Mouse (Mus musculus) adrenal gland, postnatal 10 days (tissue): ENCODE data around the gene D11Wsu47e. TPM values are rescaled to one million over a fixed set of nuclear protein-coding genes. Genes with fewer than 3 reads are reported as not detected.
A peak's percentile ranks its signal among the peaks of the same experiment; 100 is the strongest.

Experiments
- DNase-seq: peaks from one replicate; pipeline ENCODE4 v3.0.0; 2021; ENCODE audit warnings: mixed read lengths
- total RNA-seq, 2 experiments: library from RNA; stranded (reverse); gene quantifications; 2 replicates each; pipeline ENCODE4 v1.2.3; 2021

The D11Wsu47e gene
- total RNA-seq, 2 experiments from 2014 or later = 11.2 to 15.1 TPM

- no peak for DNase-seq
Observed at GRCm38 (mm10) chr11:113666205-113666604, 18.0 kb upstream of the D11Wsu47e start.

- DNase-seq = no peak
Observed at GRCm38 (mm10) chr11:113666648-113667047, 17.6 kb upstream of the D11Wsu47e start.

DNA sequence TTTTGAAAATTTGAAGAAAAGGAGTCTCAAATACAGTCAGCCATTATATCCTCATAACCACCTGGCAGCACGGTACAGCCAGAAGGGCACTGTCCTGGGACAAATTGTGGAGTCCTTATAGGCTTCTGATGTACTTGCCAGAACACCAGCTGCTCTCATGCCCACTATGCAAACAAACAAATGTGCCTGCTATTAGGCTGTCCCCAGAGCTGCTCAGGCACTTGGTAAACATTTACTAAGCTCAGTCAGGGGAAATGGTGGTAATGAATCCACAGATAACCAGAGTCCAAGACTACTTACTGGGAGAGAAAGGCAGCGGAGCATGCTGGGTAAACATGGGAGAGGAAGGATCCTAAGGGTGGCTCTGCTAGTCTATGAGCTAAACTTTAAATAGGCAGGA, 17.1 kb upstream of the D11Wsu47e start:
- no peak for DNase-seq

- DNase-seq = no peak
Observed at GRCm38 (mm10) chr11:113667704-113668103, 16.5 kb upstream of the D11Wsu47e start.

DNA sequence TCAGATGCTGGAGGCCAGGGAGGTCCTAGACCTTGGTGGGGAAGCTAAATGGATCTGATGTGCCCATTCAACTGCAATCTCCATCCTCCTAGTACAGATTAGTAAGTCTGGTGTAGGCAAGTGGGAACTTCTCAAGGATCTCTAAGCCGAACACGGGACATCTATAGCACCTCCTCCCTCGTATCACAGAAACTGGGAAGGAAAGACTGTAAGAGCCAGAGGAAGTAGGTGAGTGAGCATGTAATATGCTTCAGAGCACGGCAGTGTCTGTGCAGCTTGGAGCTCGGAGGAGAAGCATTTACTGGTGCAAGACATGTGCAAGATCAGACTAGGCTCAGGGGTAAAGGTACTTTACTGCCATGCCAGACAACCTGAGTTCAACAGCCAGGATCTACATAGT, 15.4 kb upstream of the D11Wsu47e start:
- DNase-seq = no peak

DNA sequence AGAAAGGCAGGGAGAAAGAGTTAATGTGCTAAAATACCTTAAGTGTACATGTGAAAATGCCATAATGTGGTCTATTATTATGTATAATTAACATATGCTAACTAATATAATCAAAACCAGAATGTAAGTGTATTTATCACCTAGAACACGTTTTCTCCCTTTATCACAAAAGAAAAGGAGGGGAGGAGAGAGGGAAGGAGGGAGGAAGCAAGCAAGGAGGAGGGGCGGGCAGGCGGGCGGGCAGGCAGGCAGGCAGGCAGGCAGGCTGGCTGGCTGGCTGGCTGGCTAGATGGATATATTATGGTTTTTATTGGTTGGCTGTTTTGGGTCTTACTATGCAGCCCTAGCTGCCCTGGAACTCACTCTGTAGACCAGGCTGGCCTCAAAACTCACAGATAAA, 14.5 kb upstream of the D11Wsu47e start:
- no peak for DNase-seq

DNA sequence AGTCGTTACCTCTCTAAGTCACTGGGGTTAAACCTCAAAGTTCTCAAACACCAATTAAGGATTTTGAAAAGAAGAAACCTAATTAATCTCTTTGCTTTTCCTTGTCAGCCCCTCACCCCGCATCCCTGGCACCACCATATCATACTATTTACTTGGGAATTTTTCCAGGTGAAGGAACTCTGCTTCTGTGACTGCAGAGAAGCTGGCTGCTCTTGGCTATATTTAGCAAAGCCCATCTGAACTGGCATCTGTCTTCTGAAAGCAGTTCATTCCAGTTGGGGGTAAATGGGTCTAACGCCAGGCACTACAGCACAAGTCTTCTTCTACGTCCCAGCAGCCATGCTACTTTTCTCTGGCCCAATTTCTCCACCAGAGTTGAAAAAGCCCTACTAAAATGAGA, 10.6 kb upstream of the D11Wsu47e start:
- DNase-seq = no peak

DNA sequence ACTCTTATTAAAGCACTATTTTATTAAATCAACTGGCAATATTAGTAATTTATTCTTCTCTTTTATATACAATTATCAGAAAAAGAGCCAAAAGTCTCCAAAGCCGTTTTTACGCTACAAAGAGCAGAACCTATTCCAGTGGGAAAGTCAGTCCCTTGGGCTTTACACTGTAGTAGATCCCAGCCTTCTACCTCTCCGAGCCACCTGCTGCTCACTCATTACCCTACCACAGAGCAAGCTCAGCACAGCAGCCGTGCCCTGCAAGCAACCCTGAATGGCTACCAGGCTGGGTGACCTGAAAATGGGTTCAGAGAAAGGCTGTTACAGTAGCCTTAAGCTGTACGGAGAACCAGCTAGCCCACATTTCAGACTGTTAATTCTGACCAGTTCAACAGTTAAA, 9.6 kb upstream of the D11Wsu47e start:
- DNase-seq = no peak

- no peak for DNase-seq
Observed at GRCm38 (mm10) chr11:113676847-113677246, 7.4 kb upstream of the D11Wsu47e start.

GRCm38 (mm10) chr11:113677378-113677777, 6.8 kb upstream of the D11Wsu47e start:
- no peak for DNase-seq

- no peak for DNase-seq
Observed at GRCm38 (mm10) chr11:113678373-113678772, 5.8 kb upstream of the D11Wsu47e start.

- DNase-seq = no peak
Observed at GRCm38 (mm10) chr11:113680954-113681353, 3.3 kb upstream of the D11Wsu47e start.

DNA sequence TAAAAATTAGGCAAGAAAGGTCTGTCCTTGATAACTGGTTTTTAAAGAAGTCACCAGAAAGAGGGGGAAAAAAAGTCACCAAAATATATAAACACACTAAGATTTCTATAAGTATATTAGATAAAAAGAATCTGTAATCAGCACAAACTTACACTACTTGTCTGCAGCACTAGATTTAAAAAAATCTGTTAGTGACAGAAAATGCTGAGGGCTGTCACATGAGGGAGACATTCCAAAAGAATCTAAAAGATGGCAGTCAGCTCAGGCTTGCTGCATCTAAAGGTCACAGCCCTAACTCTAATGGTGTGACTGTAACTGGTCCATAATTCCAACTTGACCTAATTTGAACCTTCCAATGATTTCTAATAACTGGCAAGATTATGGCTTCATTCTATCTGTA, 2.2 kb upstream of the D11Wsu47e start:
- DNase-seq = no peak

DNA sequence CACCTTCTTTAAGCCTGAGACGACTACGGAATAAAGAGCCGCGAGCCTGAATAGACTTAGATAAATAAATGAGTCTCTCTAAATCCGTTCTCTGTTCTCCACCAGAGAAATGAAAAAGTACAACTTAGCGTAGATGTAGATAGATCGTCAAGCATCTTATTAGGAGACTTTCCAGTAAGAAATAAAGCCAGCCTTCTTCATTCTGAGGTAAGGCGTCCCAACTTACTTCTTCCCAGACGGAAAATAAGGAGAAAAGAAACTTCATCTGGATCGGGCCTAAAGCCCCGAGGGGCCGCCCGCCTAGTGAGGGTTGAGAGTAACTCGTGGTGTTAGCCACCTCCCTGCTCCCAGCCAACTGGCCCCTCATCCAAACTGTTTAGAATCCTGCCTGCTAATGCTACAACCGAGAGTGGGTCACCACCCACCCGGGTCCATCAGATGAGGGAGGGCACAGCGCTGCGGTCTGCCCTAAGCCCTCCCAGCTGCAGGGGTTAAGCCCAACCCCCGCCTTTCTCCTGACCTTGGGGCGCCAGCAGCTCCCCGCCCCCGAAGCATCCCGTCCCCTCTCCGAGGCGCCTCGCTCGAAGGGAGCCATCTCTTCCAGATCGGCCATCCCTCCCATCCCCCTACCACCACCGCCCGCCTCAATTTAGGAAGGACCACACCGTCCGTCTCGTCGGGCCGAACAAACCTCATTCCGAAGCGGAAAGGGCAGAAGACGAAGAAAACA, 1.1 kb upstream of the D11Wsu47e start:
- peak; percentile 81 for DNase-seq

GRCm38 (mm10) chr11:113683627-113683956, 620 bp upstream of the D11Wsu47e start:
- DNase-seq = no peak

GRCm38 (mm10) chr11:113684707-113685426, 655 bp downstream of the D11Wsu47e start:
- no peak for DNase-seq

DNA sequence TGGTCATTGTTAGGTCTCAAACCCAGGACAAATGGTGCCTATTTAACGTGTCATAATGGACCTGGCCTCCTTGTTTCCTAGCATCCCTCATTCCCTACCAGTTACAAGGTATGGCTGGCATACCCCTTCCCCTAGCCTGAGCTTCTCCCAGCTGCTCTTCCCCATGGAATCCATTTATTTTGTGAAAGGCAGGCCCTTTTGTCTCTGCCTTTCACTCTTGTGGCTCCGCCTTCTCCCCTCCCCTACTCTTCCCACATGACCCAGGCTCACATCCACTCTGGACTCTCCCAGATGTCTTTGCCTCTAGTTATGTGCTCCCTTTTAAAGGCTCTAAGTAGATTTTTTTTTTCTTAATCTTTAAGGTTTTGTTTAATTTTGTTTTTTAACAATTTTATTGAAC, 2.8 kb downstream of the D11Wsu47e start:
- DNase-seq = no peak

GRCm38 (mm10) chr11:113690506-113690905, 6.3 kb downstream of the D11Wsu47e start:
- no peak for DNase-seq

GRCm38 (mm10) chr11:113691318-113691717, 7.1 kb downstream of the D11Wsu47e start:
- no peak for DNase-seq

GRCm38 (mm10) chr11:113691851-113692250, 7.6 kb downstream of the D11Wsu47e start:
- DNase-seq = no peak

DNA sequence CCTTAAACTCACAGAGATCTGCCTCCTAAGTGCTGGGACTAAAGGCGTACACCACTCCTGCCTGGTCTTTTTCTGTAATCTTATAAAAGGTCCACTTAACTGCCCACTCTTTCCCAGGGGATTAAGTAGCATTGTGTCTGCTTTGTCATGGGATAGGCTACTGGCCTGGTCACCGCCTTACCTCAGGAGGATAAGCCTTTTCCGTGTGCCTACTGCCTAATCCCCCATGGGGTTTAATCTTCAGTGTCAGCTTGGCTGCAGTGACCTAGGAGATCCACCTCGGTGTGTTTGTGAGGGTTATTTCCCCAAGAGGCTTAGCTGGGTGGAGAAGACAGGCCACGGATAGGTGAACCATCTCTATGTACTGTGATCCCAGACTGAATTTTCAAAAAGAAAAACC, 13.4 kb downstream of the D11Wsu47e start:
- no peak for DNase-seq

GRCm38 (mm10) chr11:113698013-113698545, 13.9 kb downstream of the D11Wsu47e start:
- DNase-seq = no peak

DNA sequence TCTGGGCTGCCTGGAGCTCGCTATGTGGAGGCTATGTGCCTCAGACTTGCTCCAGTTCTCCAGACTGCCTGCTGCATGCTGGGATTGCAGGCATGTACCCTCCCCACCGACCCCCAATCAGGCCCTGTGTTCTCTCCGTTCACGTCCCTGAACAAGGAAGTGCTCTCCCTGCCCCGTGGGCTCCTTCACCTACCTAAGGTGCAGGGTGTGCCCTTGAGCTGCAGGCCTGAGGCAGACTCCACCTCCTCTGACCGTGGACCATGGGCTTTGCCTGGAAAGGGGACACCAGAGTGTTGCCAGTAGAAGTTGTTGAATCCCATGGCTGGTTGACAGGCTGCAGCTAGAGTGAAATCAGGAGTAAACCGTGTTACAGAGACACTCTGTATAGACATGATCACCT, 15.4 kb downstream of the D11Wsu47e start:
- DNase-seq = no peak

GRCm38 (mm10) chr11:113703758-113704157, 19.5 kb downstream of the D11Wsu47e start:
- DNase-seq = peak; percentile 85
